Mouse (Mus musculus) small intestine, adult 2 months (tissue): ENCODE measurements around the gene N4bp2l1.

Source experiments
- CTCF ChIP-seq: fragments of 200-500 bp; IDR thresholded peaks from 2 replicates; pipeline ENCODE4 v1.5.1; 2012; ENCODE audit warnings: low read depth, mild to moderate bottlenecking, control low read depth, inconsistent platforms, low read length, moderate library complexity, mixed read lengths; ENCODE audit not compliant: insufficient replicate concordance, insufficient read length; ENCODE audit errors: extremely low read depth
- POLR2A ChIP-seq: fragments of 200-500 bp; IDR thresholded peaks from 2 replicates; pipeline ENCODE4 v1.6.1; 2012; ENCODE audit warnings: low read depth, mild to moderate bottlenecking, control low read depth, inconsistent platforms, low read length, moderate library complexity

DNA sequence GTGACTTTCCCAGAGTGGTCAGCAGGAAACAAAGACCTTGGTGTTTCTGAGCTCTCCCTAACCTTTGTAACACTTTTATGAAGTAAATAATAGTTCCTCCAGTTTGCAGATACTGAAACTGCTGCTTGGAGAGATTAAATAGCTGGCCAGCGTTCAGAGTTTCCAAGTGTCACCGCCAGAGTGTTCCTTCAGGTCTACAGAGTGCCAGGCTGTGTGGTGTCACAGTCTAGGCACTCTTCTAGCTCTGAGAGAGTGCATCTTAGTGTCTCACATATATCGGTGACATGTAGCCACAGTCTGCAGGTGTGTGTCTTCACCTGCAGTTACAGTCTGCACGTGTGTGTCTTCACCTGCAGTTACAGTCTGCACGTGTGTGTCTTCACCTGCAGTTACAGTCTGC, 13.8 kb downstream of the N4bp2l1 start:
- no peak for TF ChIP-seq CTCF
- no peak for TF ChIP-seq POLR2A
